Mouse (Mus musculus): ENCODE measurements around the gene Igfbp7. TPM values are rescaled to one million over a fixed set of nuclear protein-coding genes. Genes with fewer than 3 reads are reported as not detected.
A peak's percentile ranks its signal among the peaks of the same experiment; 100 is the strongest.
"Not testable (repeated sequence)": the region's sequence is repeated elsewhere in the genome, so short reads cannot be mapped to it uniquely, and the experiment has no call there.

Gene Igfbp7
- polyA plus RNA-seq, 1 experiment from 2014 or later = 52.8 TPM

GRCm38 (mm10) chr5:77419537-77419936, 11.7 kb upstream of the Igfbp7 start:
- ATAC-seq (ENCODE audit: low read depth); H3K27me3 ChIP-seq (ENCODE audit: control insufficient read depth, insufficient read depth, low read length); H3K4me2 ChIP-seq (ENCODE audit: low read depth, low read length); H3K9me3 ChIP-seq (ENCODE audit: control insufficient read depth, low read length); H3K27ac ChIP-seq (ENCODE audit: low read depth, low read length); H3K36me3 ChIP-seq (ENCODE audit: control insufficient read depth, insufficient read depth, low read length); H3K4me3 ChIP-seq (ENCODE audit: low read depth, low read length); H3K9ac ChIP-seq (replicated peaks; ENCODE audit: low read depth, low read length); H3K4me1 ChIP-seq (ENCODE audit: control insufficient read depth, insufficient read depth, low read length): not testable (repeated sequence)
- 70% methylated on average over 4 of the region's 4 CpGs for WGBS

GRCm38 (mm10) chr5:77416058-77416457, 8.2 kb upstream of the Igfbp7 start:
- no peaks in the 10 kb centered on the region for H3K36me3 ChIP-seq (ENCODE audit: control insufficient read depth, insufficient read depth, low read length)

GRCm38 (mm10) chr5:77408530-77408929, 689 bp upstream of the Igfbp7 start:
- H3K36me3 ChIP-seq (ENCODE audit: control insufficient read depth, insufficient read depth, low read length) = no peaks in the 10 kb centered on the region
- H3K4me1 ChIP-seq (ENCODE audit: control insufficient read depth, insufficient read depth, low read length) = no peaks in the 10 kb centered on the region
- H3K9ac ChIP-seq (replicated peaks; ENCODE audit: low read depth, low read length) = no peak overlapping the region
- H3K4me2 ChIP-seq (ENCODE audit: low read depth, low read length) = no peak overlapping the region
- no peak for ATAC-seq (ENCODE audit: low read depth)
- no peak overlapping the region for H3K4me3 ChIP-seq (ENCODE audit: low read depth, low read length)
- 94% methylated on average over 6 of the region's 6 CpGs for WGBS
- no peaks in the 10 kb centered on the region for H3K9me3 ChIP-seq (ENCODE audit: control insufficient read depth, low read length)
- no peak overlapping the region for H3K27ac ChIP-seq (ENCODE audit: low read depth, low read length)
- peaks cover 6% of the 10 kb centered on the region for H3K27me3 ChIP-seq (ENCODE audit: control insufficient read depth, insufficient read depth, low read length)

More at GRCm38 (mm10) chr5:77416058-77416457, 8.2 kb upstream of the Igfbp7 start:
- Histone ChIP-seq H3K9ac (replicated peaks; ENCODE audit: low read depth, low read length) (no peak overlapping the region), H3K27me3 (ENCODE audit: control insufficient read depth, insufficient read depth, low read length) (no peaks in the 10 kb centered on the region), H3K27ac (ENCODE audit: low read depth, low read length) (no peak overlapping the region), H3K4me2 (ENCODE audit: low read depth, low read length) (no peak overlapping the region), H3K9me3 (ENCODE audit: control insufficient read depth, low read length) (no peaks in the 10 kb centered on the region), H3K4me3 (ENCODE audit: low read depth, low read length) (no peak overlapping the region), H3K4me1 (ENCODE audit: control insufficient read depth, insufficient read depth, low read length) (no peaks in the 10 kb centered on the region)
- ATAC-seq (ENCODE audit: low read depth) = no peak
- 84% methylated on average over 6 of the region's 6 CpGs for WGBS

GRCm38 (mm10) chr5:77406371-77406871, 1.4 kb downstream of the Igfbp7 start:
- H3K4me3 ChIP-seq (ENCODE audit: low read depth, low read length) = no peak overlapping the region

GRCm38 (mm10) chr5:77405455-77406057, 2.3 kb downstream of the Igfbp7 start:
- WGBS = 75% methylated on average over 5 of the region's 5 CpGs
- no peak for ATAC-seq (ENCODE audit: low read depth)

More at GRCm38 (mm10) chr5:77406371-77406871, 1.4 kb downstream of the Igfbp7 start:
- no peaks in the 10 kb centered on the region for H3K9me3 ChIP-seq (ENCODE audit: control insufficient read depth, low read length)
- no peak for ATAC-seq (ENCODE audit: low read depth)
- 63% methylated on average over 5 of the region's 5 CpGs for WGBS
- peaks cover 6% of the 10 kb centered on the region for H3K27me3 ChIP-seq (ENCODE audit: control insufficient read depth, insufficient read depth, low read length)
- no peak overlapping the region for H3K27ac ChIP-seq (ENCODE audit: low read depth, low read length)
- 0 out of 2 replicates have a peak overlapping the region, but pooled peaks have one; percentile 2 for H3K4me2 ChIP-seq (ENCODE audit: low read depth, low read length)
- no peaks in the 10 kb centered on the region for H3K36me3 ChIP-seq (ENCODE audit: control insufficient read depth, insufficient read depth, low read length)
- no peaks in the 10 kb centered on the region for H3K4me1 ChIP-seq (ENCODE audit: control insufficient read depth, insufficient read depth, low read length)
- no peak overlapping the region for H3K9ac ChIP-seq (replicated peaks; ENCODE audit: low read depth, low read length)

GRCm38 (mm10) chr5:77404941-77405340, 2.9 kb downstream of the Igfbp7 start:
- H3K27ac ChIP-seq (ENCODE audit: low read depth, low read length) = no peak overlapping the region
- H3K27me3 ChIP-seq (ENCODE audit: control insufficient read depth, insufficient read depth, low read length) = peaks cover 6% of the 10 kb centered on the region
- no peaks in the 10 kb centered on the region for H3K9me3 ChIP-seq (ENCODE audit: control insufficient read depth, low read length)
- WGBS = 61% methylated on average over 10 of the region's 10 CpGs
- H3K4me1 ChIP-seq (ENCODE audit: control insufficient read depth, insufficient read depth, low read length) = no peaks in the 10 kb centered on the region
- no peak overlapping the region for H3K9ac ChIP-seq (replicated peaks; ENCODE audit: low read depth, low read length)
- ATAC-seq (ENCODE audit: low read depth) = no peak
- H3K4me2 ChIP-seq (ENCODE audit: low read depth, low read length) = no peak overlapping the region
- no peaks in the 10 kb centered on the region for H3K36me3 ChIP-seq (ENCODE audit: control insufficient read depth, insufficient read depth, low read length)
- no peak overlapping the region for H3K4me3 ChIP-seq (ENCODE audit: low read depth, low read length)

More at GRCm38 (mm10) chr5:77405455-77406057, 2.3 kb downstream of the Igfbp7 start:
- Histone ChIP-seq H3K4me1 (ENCODE audit: control insufficient read depth, insufficient read depth, low read length) (no peaks in the 10 kb centered on the region), H3K9ac (replicated peaks; ENCODE audit: low read depth, low read length) (no peak overlapping the region), H3K4me3 (ENCODE audit: low read depth, low read length) (no peak overlapping the region), H3K27me3 (ENCODE audit: control insufficient read depth, insufficient read depth, low read length) (peaks cover 6% of the 10 kb centered on the region), H3K36me3 (ENCODE audit: control insufficient read depth, insufficient read depth, low read length) (no peaks in the 10 kb centered on the region), H3K4me2 (ENCODE audit: low read depth, low read length) (no peak overlapping the region), H3K9me3 (ENCODE audit: control insufficient read depth, low read length) (no peaks in the 10 kb centered on the region), H3K27ac (ENCODE audit: low read depth, low read length) (no peak overlapping the region)

- Histone ChIP-seq H3K9ac (replicated peaks; ENCODE audit: low read depth, low read length) (no peak overlapping the region), H3K36me3 (ENCODE audit: control insufficient read depth, insufficient read depth, low read length) (no peaks in the 10 kb centered on the region), H3K4me3 (ENCODE audit: low read depth, low read length) (no peak overlapping the region), H3K4me1 (ENCODE audit: control insufficient read depth, insufficient read depth, low read length) (no peaks in the 10 kb centered on the region), H3K9me3 (ENCODE audit: control insufficient read depth, low read length) (no peaks in the 10 kb centered on the region), H3K27ac (ENCODE audit: low read depth, low read length) (no peak overlapping the region), H3K27me3 (ENCODE audit: control insufficient read depth, insufficient read depth, low read length) (peaks cover 6% of the 10 kb centered on the region), H3K4me2 (ENCODE audit: low read depth, low read length) (no peak overlapping the region)
- no peak for ATAC-seq (ENCODE audit: low read depth)
- WGBS = 84% methylated on average over 5 of the region's 5 CpGs
These were observed 4.9 kb downstream of the Igfbp7 start for GRCm38 (mm10) chr5:77402901-77403300.

GRCm38 (mm10) chr5:77402137-77402536, 5.7 kb downstream of the Igfbp7 start:
- 51% methylated on average over 5 of the region's 5 CpGs for WGBS
- Histone ChIP-seq H3K9ac (replicated peaks; ENCODE audit: low read depth, low read length) (no peak overlapping the region), H3K27ac (ENCODE audit: low read depth, low read length) (no peak overlapping the region), H3K4me3 (ENCODE audit: low read depth, low read length) (no peak overlapping the region), H3K27me3 (ENCODE audit: control insufficient read depth, insufficient read depth, low read length) (peaks cover 3% of the 10 kb centered on the region), H3K4me1 (ENCODE audit: control insufficient read depth, insufficient read depth, low read length) (no peaks in the 10 kb centered on the region), H3K4me2 (ENCODE audit: low read depth, low read length) (no peak overlapping the region), H3K36me3 (ENCODE audit: control insufficient read depth, insufficient read depth, low read length) (no peaks in the 10 kb centered on the region), H3K9me3 (ENCODE audit: control insufficient read depth, low read length) (no peaks in the 10 kb centered on the region)
- no peak for ATAC-seq (ENCODE audit: low read depth)

- Histone ChIP-seq H3K9me3 (ENCODE audit: control insufficient read depth, low read length) (no peaks in the 10 kb centered on the region), H3K4me3 (ENCODE audit: low read depth, low read length) (no peak overlapping the region), H3K27me3 (ENCODE audit: control insufficient read depth, insufficient read depth, low read length) (no peaks in the 10 kb centered on the region), H3K4me1 (ENCODE audit: control insufficient read depth, insufficient read depth, low read length) (no peaks in the 10 kb centered on the region), H3K9ac (replicated peaks; ENCODE audit: low read depth, low read length) (no peak overlapping the region), H3K27ac (ENCODE audit: low read depth, low read length) (no peak overlapping the region), H3K36me3 (ENCODE audit: control insufficient read depth, insufficient read depth, low read length) (no peaks in the 10 kb centered on the region), H3K4me2 (ENCODE audit: low read depth, low read length) (no peak overlapping the region)
- 82% methylated on average over 6 of the region's 6 CpGs for WGBS
- ATAC-seq (ENCODE audit: low read depth) = no peak
These were observed 7.0 kb downstream of the Igfbp7 start for GRCm38 (mm10) chr5:77400823-77401222.

Measured in neural tube, embryonic 14.5 days (tissue).